Mouse (Mus musculus) lung, adult 10 weeks (tissue): ENCODE measurements around the gene Tsen15. TPM values are rescaled to one million over a fixed set of nuclear protein-coding genes. Genes with fewer than 3 reads are reported as not detected.

Source experiments
- polyA plus RNA-seq: library from polyadenylated mRNA; stranded (reverse); fragments of 350-450 nt; fragmentation: Illumina TruSeq; extraction: RNeasy Lipid Tissue Mini Kit (QIAGEN cat#74804); gene quantifications from one replicate; pipeline ENCODE4 v1.2.3, GENCODE M21; 2014; ENCODE audit warnings: low read depth, low replicate concordance; ENCODE audit not compliant: insufficient read depth

Gene Tsen15
- 28.0 TPM for polyA plus RNA-seq

GRCm38 (mm10) chr1:152386188-152386835 is at the start of gene Tsen15:
TSS of gene Tsen15 (minus strand) at chr1:152386688.

GRCm38 (mm10) chr1:152399790-152400555 is 13.5 kb upstream of the Tsen15 start, which contains the start of gene Colgalt2:
TSS of gene Colgalt2 (plus strand) at chr1:152399830.

Other genes starting within 250 kb of the Tsen15 start
- 6.4 TPM for gene Colgalt2, start 13.1 kb upstream of the Tsen15 start, polyA plus RNA-seq